Mouse (Mus musculus) liver, embryonic 14.5 days (tissue): ENCODE data around the gene Fam136a.

Source experiments
- CTCF ChIP-seq: IDR thresholded peaks from 2 replicates; pipeline ENCODE4 v1.5.1; 2016; ENCODE audit warnings: antibody characterized with exemption, low read depth, control low read depth
- EP300 ChIP-seq: IDR thresholded peaks from 2 replicates; pipeline ENCODE4 v1.6.1; 2016; ENCODE audit warnings: antibody characterized with exemption, low read depth

GRCm38 (mm10) chr6:86404996-86405395, 39.5 kb downstream of the Fam136a start:
- TF ChIP-seq EP300 (no peak), CTCF (no peak)
